Mouse (Mus musculus): ENCODE results near the gene Pla2g5. TPM values are rescaled to one million over a fixed set of nuclear protein-coding genes. Genes with fewer than 3 reads are reported as not detected.

The Pla2g5 gene
- 0.37 and 0.44 TPM in 2 replicates for polyA plus RNA-seq (2015; fragmentation: Nextera tagmentation; extraction: Ambion mirVana)

DNA sequence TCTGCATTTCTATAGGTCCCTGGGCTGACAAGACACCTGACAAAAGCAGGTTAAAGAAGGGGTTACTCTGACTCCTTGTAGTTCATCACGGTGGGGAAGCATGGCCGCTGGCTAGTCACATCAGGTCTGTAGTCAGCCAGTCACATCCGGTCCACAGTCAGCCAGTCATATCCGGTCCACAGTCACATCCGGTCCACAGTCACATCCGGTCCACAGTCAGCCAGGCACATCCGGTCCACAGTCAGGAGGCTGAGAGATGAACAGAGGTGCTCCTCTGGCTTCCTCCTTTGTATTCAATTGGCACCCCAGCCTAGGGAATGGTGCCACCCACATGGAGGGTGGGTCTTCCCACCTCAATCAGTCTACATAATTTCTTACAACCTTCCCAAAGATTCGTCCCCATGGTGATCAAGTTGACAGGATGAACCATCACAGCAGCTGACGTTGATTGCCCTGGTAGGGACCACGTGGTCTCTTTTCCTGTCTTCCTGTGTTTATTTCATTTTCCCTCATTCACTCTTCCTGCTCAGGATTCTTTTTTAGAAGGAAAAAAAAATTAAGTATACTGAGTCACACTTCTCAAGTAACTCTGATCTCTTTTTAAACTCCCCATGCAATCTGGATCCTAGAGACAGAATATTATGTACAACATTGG, at the start of gene Pla2g5:
TSS of gene Pla2g5 (minus strand) at position 139 of the 655 bp plus-strand sequence.

DNA sequence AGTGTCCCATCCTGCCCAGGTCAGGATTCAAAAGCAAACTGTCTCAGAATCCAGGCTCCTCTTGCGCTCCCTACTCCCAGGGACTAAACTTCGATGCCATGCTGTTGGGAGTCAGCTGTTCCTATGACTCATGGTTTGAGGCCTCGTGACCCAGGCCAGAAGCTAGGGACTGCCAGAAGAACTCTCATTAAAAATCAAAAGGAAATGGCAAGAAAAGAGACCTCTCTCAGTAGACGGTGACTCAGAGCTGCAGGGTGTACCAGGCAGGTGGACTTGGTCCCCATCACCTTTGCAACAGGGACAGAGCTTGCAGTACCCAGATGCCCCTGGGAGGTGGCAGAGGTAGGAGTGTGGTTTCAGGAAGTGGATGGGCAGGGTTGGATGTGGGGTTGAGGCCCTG, 14.4 kb upstream of the Pla2g5 start, which contains the start of gene Pla2g2e:
TSS of gene Pla2g2e (plus strand) at position 212 of the 400 bp plus-strand sequence.

DNA sequence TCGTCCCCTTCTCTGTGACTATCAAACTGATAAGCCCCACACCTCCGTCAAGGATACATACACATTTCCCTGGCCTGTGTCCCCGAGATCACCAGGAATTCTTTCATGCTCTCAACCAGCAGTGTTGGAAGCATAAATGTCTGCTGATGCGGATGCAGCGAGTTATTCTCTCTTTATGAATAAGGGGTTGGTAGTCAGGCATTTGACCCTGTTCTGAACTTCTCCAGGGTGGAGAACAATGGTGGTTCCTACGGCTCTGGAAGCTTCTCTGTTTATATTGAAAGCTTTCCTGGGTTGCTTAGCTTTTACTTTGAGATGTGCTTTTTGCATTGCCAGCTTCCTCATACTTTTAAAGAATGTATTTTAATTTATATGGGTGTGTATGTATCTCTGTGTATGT, 10.6 kb upstream of the Pla2g5 start, which contains the start of gene Gm13030:
TSS of gene Gm13030 (minus strand) at position 101 of the 400 bp plus-strand sequence.

DNA sequence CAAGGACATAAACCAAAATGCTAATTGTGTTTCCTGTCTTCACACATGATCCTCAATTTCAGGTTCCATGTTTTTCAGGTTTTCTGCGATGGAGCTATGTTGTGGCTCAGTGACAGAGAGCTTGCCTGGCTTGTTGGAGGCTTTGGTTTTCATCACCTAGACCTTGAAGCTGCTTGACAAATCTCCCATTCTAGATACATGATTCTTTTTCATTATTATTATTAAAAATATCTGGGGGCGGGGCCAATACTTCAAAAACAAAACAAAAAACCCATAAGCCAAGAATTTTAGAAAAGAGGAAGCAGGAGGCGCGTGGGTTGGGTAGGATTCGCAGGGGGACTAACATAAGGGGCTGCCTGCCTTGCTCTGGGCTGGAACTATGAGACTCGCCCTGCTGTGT, 87.8 kb downstream of the Pla2g5 start, which contains the start of gene Pla2g2d:
TSS of gene Pla2g2d (plus strand) at position 301 of the 400 bp plus-strand sequence.

DNA sequence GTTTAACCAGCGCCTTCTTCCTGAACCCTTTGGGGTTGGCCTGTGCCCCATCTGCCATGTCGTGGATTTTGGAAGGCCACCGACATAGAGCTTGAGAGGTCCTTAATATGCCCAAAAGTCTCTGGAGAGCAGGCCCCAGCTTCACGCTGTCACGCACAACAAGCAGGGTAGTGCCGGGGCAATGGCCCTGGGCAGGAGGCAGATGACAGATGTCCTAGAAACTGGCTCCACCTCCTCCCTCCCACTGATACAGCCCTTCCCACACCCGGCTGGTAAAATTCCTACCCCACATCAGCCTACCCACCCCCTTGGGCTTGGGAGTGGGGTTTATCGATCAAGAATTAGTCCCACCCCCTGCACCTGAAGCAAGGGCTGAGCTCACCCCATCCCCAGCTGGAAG, 105.9 kb downstream of the Pla2g5 start, which contains the start of gene Pla2g2f:
TSS of gene Pla2g2f (minus strand) at position 211 of the 400 bp plus-strand sequence.

Other genes with a start within 250 kb of the Pla2g5 start
- gene Vwa5b1, start 227.6 kb downstream of the Pla2g5 start, polyA plus RNA-seq (2015; fragmentation: Nextera tagmentation; extraction: Ambion mirVana) = 1.3 and 1.7 TPM in 2 replicates
- 0.23 and 0.49 TPM in 2 replicates for gene Pla2g2c, start 138.7 kb downstream of the Pla2g5 start, polyA plus RNA-seq (2015; fragmentation: Nextera tagmentation; extraction: Ambion mirVana)
- 3.4 TPM in 2 replicates for gene Ubxn10, start 126.3 kb downstream of the Pla2g5 start, polyA plus RNA-seq (2015; fragmentation: Nextera tagmentation; extraction: Ambion mirVana)
- gene Pla2g2f, start 105.9 kb downstream of the Pla2g5 start, polyA plus RNA-seq (2015; fragmentation: Nextera tagmentation; extraction: Ambion mirVana) = 0.08 and 0.09 TPM in 2 replicates
- 1.2 and 1.3 TPM in 2 replicates for gene Pla2g2d, start 87.7 kb downstream of the Pla2g5 start, polyA plus RNA-seq (2015; fragmentation: Nextera tagmentation; extraction: Ambion mirVana)
- gene Gm13030, start 10.5 kb upstream of the Pla2g5 start, polyA plus RNA-seq (2015; fragmentation: Nextera tagmentation; extraction: Ambion mirVana) = not detected in 2 replicates
- 0.21 TPM in 1 of 2 replicates, not detected in the other for gene Pla2g2e, start 14.5 kb upstream of the Pla2g5 start, polyA plus RNA-seq (2015; fragmentation: Nextera tagmentation; extraction: Ambion mirVana)
- 4.1 and 4.2 TPM in 2 replicates for gene Otud3, start 50.5 kb upstream of the Pla2g5 start, polyA plus RNA-seq (2015; fragmentation: Nextera tagmentation; extraction: Ambion mirVana)
- not detected in 2 replicates for gene Rnf186, start 103.6 kb upstream of the Pla2g5 start, polyA plus RNA-seq (2015; fragmentation: Nextera tagmentation; extraction: Ambion mirVana)
- 1.5 TPM in 2 replicates for gene Tmco4, start 109.4 kb upstream of the Pla2g5 start, polyA plus RNA-seq (2015; fragmentation: Nextera tagmentation; extraction: Ambion mirVana)
- 1.3 and 1.8 TPM in 2 replicates for gene Htr6, start 212.1 kb upstream of the Pla2g5 start, polyA plus RNA-seq (2015; fragmentation: Nextera tagmentation; extraction: Ambion mirVana)
- 74.7 and 98.3 TPM in 2 replicates for gene Nbl1, start 229.5 kb upstream of the Pla2g5 start, polyA plus RNA-seq (2015; fragmentation: Nextera tagmentation; extraction: Ambion mirVana)